Mouse (Mus musculus) hindbrain, embryonic 15.5 days (tissue): ENCODE measurements around the gene Enox1. TPM values are rescaled to one million over a fixed set of nuclear protein-coding genes. Genes with fewer than 3 reads are reported as not detected.

Experiments used
- ATAC-seq: fragments of 200-750 bp; cut with Nextera tagmentation; 2 replicates; pipeline ENCODE4 v1.8.0; 2017; ENCODE audit warnings: low read depth, moderate number of reproducible peaks, moderate TSS enrichment; ENCODE audit not compliant: low FRiP score
- H3K27ac ChIP-seq: fragments of 300-500 bp; sonication (generic); replicated peaks from 2 replicates; pipeline ENCODE4 v1.5.1; 2015; ENCODE audit warnings: mild to moderate bottlenecking, inconsistent platforms
- H3K27me3 ChIP-seq: fragments of 300-500 bp; sonication (generic); 2 replicates; pipeline ENCODE4 v1.6.1; 2015; ENCODE audit warnings: control low read depth, inconsistent platforms
- H3K36me3 ChIP-seq: fragments of 300-500 bp; sonication (generic); 2 replicates; pipeline ENCODE4 v1.6.1; 2015; ENCODE audit warnings: control low read depth, inconsistent platforms
- H3K4me1 ChIP-seq: fragments of 300-500 bp; sonication (generic); replicated peaks from 2 replicates; pipeline ENCODE4 v1.6.1; 2015; ENCODE audit warnings: control low read depth, inconsistent platforms
- H3K4me2 ChIP-seq: fragments of 300-500 bp; sonication (generic); 2 replicates; pipeline ENCODE4 v1.6.1; 2015; ENCODE audit warnings: moderate library complexity, mild to moderate bottlenecking, inconsistent platforms
- H3K4me3 ChIP-seq: fragments of 300-500 bp; sonication (generic); 2 replicates; pipeline ENCODE4 v1.5.1; 2015; ENCODE audit warnings: mild to moderate bottlenecking, inconsistent platforms
- H3K9ac ChIP-seq: fragments of 300-500 bp; sonication (generic); 2 replicates; pipeline ENCODE4 v1.6.1; 2015; ENCODE audit warnings: inconsistent platforms
- H3K9me3 ChIP-seq: fragments of 300-500 bp; sonication (generic); 2 replicates; pipeline ENCODE4 v1.6.1; 2016; ENCODE audit warnings: control low read depth, inconsistent platforms
- WGBS: fragments of 180-500 bp; shearing (Covaris S2); methylation state at CpG from one replicate; pipeline ENCODE4 v1.1.7; 2015; 5-methylcytosine and 5-hydroxymethylcytosine counted together
- polyA plus RNA-seq: library from polyadenylated mRNA; unstranded; fragments of >200 nt; fragmentation: Nextera tagmentation; extraction: Ambion mirVana; gene quantifications from 2 replicates; pipeline ENCODE4 v1.2.1, GENCODE M21; 2015

The Enox1 gene
- polyA plus RNA-seq, 1 experiment from 2014 or later, result 43.5 TPM

DNA sequence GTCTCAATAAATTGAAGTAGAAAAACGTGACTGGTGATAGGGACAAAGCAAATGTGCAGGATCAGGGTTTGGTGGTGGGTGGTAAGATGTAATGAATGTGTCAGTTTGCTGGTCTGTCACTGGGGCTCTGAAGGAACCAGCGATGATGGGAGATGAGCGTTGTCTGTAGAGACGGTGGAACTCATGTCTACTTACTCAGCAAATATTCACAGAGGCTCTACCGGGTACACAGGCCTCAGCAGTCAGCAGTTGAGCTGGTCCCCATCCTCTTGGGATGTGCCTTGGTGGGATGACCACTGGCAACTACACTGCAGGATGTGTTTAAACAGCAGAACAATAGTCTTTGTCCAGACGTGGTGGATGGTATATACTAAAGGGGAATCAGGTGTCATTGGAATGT is 352.5 kb downstream of the Enox1 start:
- H3K36me3 ChIP-seq, result no peaks in the 10 kb centered on the region
- 84% methylated on average over 6 of the region's 6 CpGs for WGBS
- H3K9me3 ChIP-seq, result no peaks in the 10 kb centered on the region
- H3K4me3 ChIP-seq, result no peak overlapping the region
- no peak overlapping the region for H3K9ac ChIP-seq
- H3K4me2 ChIP-seq, result no peak overlapping the region
- H3K27me3 ChIP-seq, result no peaks in the 10 kb centered on the region
- no peak for ATAC-seq
- peaks cover 11% of the 10 kb centered on the region; the same call in 1 of the 2 replicates for H3K4me1 ChIP-seq
- H3K27ac ChIP-seq, result no peak overlapping the region

DNA sequence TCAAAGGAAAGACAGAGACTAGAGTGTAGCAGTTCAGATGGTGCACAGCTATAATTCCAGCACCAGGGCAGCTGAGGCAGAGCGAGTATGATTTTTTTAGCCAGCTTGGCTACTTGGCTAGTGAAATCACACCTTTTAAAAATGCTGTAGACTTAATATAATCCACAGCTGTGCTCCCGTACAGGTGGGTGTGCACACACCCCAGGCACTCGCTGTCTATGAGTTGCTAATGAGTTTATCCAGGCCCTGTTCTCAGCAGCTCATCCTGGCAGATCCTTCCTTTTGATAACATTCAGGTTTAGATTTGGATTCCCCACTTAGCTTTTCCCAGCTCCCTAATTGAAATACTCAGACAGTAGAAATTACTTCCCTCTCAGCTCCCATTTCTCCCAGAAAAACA is 353.4 kb downstream of the Enox1 start:
- Histone ChIP-seq H3K9ac (no peak overlapping the region), H3K4me1 (peaks cover 5% of the 10 kb centered on the region; the same call in 1 of the 2 replicates), H3K27me3 (no peaks in the 10 kb centered on the region), H3K4me2 (no peak overlapping the region), H3K4me3 (no peak overlapping the region), H3K9me3 (no peaks in the 10 kb centered on the region), H3K36me3 (no peaks in the 10 kb centered on the region), H3K27ac (no peak overlapping the region)
- no peak for ATAC-seq
- 69% methylated on average over 3 of the region's 3 CpGs for WGBS

DNA sequence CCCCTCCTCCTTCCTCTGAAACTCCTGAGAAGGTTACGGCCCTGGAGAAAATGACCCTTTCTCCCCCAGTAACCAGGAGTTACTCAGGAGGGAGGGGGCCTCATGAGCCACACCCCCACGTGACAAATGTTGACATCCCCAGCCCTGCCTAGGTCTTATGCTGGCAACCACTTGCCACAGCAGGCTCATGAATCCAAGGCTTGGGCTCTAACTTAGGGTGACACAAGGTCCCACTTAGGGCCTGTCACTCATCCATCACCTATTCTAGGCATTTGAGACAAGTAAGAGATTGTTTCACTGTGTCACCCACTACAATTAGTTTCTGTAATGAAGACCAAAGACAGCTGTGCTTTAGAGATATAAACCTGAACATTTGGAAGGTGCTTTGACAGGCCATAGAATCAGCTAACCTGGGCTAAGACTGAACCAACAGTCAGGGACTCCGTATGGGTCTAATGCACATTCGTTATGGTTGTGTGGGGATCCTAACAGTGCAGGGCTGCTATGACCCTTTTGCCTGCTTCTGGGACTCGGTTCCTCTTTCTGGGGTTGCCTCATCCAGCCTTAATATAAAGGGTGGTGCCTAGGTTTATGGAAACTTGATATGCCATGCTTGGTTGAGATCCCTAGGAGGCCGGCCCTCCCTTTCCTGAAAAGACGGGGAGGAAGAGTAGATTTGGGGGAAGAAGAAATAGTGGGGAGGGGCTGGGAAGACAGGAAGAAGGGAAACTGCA is 354.7 kb downstream of the Enox1 start:
- Histone ChIP-seq H3K4me1 (0 out of 2 replicates have a peak, but pooled peaks cover 4% of the 10 kb centered on the region), H3K9me3 (no peaks in the 10 kb centered on the region), H3K4me2 (no peak overlapping the region), H3K27me3 (no peaks in the 10 kb centered on the region), H3K9ac (no peak overlapping the region), H3K4me3 (no peak overlapping the region), H3K36me3 (no peaks in the 10 kb centered on the region), H3K27ac (no peak overlapping the region)
- no peak for ATAC-seq
- 88% methylated on average over 7 of the region's 7 CpGs for WGBS

DNA sequence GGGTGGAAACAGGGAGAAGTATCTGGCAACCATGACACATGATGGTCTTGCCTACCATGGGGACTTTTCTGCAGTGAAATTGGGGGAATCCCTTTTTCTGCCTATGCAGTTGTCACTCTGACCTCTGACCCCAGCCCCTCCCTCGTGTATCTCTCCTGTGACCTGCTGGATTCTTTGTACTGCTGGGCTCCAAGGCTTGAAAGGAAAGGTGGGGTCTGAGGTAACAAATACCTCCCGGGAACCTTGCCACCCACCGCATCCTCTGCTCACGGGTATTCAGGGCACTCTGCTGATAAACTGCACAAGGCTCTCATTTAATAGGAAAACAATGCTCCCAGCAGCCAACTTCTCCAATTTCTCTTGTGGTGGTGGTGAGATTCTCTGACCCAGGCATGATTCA is 361.5 kb downstream of the Enox1 start:
- Histone ChIP-seq H3K4me3 (no peak overlapping the region), H3K27me3 (no peaks in the 10 kb centered on the region), H3K9ac (no peak overlapping the region), H3K9me3 (no peaks in the 10 kb centered on the region), H3K27ac (no peak overlapping the region), H3K4me1 (no peaks in the 10 kb centered on the region), H3K36me3 (no peaks in the 10 kb centered on the region), H3K4me2 (no peak overlapping the region)
- WGBS, result 80% methylated on average over 4 of the region's 4 CpGs
- ATAC-seq, result no peak

GRCm38 (mm10) chr14:77518941-77519695 is 362.6 kb downstream of the Enox1 start:
- no peaks in the 10 kb centered on the region for H3K4me1 ChIP-seq
- no peak overlapping the region for H3K4me2 ChIP-seq
- no peaks in the 10 kb centered on the region for H3K36me3 ChIP-seq
- H3K27me3 ChIP-seq, result no peaks in the 10 kb centered on the region
- H3K4me3 ChIP-seq, result no peak overlapping the region
- WGBS, result 81% methylated on average over 7 of the region's 7 CpGs
- H3K27ac ChIP-seq, result no peak overlapping the region
- no peak overlapping the region for H3K9ac ChIP-seq
- no peaks in the 10 kb centered on the region for H3K9me3 ChIP-seq
- ATAC-seq, result no peak

DNA sequence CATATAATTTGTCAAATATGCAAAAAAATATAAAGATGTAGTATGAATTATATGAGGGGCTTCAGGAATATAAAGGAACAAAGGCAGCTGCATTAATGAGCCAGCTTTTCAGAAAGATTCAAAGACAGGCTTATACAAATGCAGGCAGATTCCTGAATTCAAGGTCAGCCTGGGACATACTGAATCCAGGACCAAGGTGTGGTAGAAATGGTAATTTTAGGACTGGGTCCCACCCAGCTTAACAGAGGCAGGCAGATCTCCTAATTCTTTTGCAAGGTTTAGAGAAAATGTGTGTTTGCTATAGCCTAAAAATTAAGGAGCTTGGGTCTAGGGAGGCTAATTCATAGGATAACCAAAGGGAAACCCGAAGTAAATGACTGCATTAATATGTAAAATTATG is 363.1 kb downstream of the Enox1 start:
- no peaks in the 10 kb centered on the region for H3K36me3 ChIP-seq
- H3K9ac ChIP-seq, result no peak overlapping the region
- no peak overlapping the region for H3K4me3 ChIP-seq
- H3K4me1 ChIP-seq, result no peaks in the 10 kb centered on the region
- H3K27ac ChIP-seq, result no peak overlapping the region
- ATAC-seq, result no peak
- 81% methylated on average over 1 of the region's 1 CpGs for WGBS
- no peaks in the 10 kb centered on the region for H3K27me3 ChIP-seq
- no peak overlapping the region for H3K4me2 ChIP-seq
- no peaks in the 10 kb centered on the region for H3K9me3 ChIP-seq

GRCm38 (mm10) chr14:77524303-77524702 is 367.7 kb downstream of the Enox1 start:
- H3K4me1 ChIP-seq, result 0 out of 2 replicates have a peak, but pooled peaks cover 4% of the 10 kb centered on the region

DNA sequence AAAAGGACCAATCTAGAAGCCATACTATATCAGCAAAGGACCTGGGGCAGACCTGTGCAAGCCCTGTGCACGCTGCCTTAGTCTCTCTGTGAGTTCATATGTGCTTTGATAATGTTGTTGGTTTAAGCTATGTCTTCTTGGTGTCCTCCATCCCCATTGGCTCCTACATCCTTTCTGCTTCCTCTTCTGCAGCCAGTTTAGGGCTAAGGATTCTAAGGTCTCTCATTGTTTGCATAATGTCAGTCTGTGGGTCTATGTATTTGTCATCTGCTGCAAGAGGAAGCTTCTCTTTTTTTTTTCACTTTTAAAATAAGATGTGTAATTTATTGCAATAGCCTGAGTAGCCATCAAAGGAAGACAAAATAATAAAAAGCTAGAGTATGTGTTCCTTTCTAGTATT is 369.7 kb downstream of the Enox1 start:
- H3K36me3 ChIP-seq, result no peaks in the 10 kb centered on the region
- H3K4me1 ChIP-seq, result 0 out of 2 replicates have a peak, but pooled peaks cover 4% of the 10 kb centered on the region
- 94% methylated on average over 1 of the region's 1 CpGs for WGBS
- H3K27me3 ChIP-seq, result no peaks in the 10 kb centered on the region
- H3K4me2 ChIP-seq, result no peak overlapping the region
- H3K9me3 ChIP-seq, result no peaks in the 10 kb centered on the region
- H3K27ac ChIP-seq, result no peak overlapping the region
- no peak overlapping the region for H3K9ac ChIP-seq
- no peak overlapping the region for H3K4me3 ChIP-seq
- ATAC-seq, result no peak

More at GRCm38 (mm10) chr14:77524303-77524702, 367.7 kb downstream of the Enox1 start:
- no peak overlapping the region for H3K4me3 ChIP-seq
- no peaks in the 10 kb centered on the region for H3K9me3 ChIP-seq
- H3K9ac ChIP-seq, result no peak overlapping the region
- no peak overlapping the region for H3K27ac ChIP-seq
- H3K27me3 ChIP-seq, result no peaks in the 10 kb centered on the region
- no peaks in the 10 kb centered on the region for H3K36me3 ChIP-seq
- 88% methylated on average over 4 of the region's 4 CpGs for WGBS
- no peak for ATAC-seq
- no peak overlapping the region for H3K4me2 ChIP-seq

DNA sequence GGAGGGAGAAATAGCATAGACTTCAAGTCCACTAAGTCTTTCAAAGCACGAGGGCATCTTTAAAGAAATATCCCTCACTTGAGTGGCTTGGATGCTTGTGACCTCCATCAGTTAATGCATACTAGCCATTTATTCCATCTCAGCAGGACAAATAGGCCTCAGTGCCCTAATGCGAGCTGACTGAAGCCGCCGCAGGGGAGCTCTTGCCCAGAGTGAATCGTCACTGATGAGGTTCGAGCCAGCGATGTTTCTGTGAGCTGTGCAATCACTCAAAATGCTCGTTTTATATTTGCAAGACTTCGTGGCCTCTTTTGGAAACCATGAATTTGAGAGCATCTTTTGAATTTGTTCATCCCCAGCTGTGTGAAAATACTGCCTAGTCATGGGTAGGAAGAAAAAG is 372.6 kb downstream of the Enox1 start:
- H3K9me3 ChIP-seq, result no peaks in the 10 kb centered on the region
- 67% methylated on average over 9 of the region's 9 CpGs for WGBS
- H3K27me3 ChIP-seq, result no peaks in the 10 kb centered on the region
- H3K36me3 ChIP-seq, result no peaks in the 10 kb centered on the region
- no peak for ATAC-seq
- H3K27ac ChIP-seq, result no peak overlapping the region
- 0 out of 2 replicates have a peak, but pooled peaks cover 6% of the 10 kb centered on the region for H3K4me1 ChIP-seq
- H3K4me2 ChIP-seq, result no peak overlapping the region
- no peak overlapping the region for H3K4me3 ChIP-seq
- H3K9ac ChIP-seq, result no peak overlapping the region

DNA sequence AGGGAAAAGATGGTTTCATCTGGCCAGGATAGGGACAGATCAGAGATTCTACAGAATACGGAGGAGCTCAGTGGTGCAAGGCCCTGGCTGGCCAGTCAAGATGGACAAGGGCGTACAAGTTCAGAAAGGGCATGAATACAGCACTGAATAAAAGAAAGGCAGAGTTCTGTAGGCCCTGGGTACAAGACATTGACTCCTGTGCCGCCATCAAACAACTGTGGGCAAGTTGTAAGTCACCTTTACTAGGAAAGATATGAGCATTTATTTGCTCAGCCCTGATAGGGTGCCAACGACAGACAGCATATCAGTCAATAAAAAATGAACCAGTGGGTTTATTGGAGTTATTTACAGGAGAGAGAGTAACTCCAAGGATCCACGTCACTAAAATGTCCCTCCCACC is 373.1 kb downstream of the Enox1 start:
- no peaks in the 10 kb centered on the region for H3K27me3 ChIP-seq
- H3K36me3 ChIP-seq, result no peaks in the 10 kb centered on the region
- H3K4me3 ChIP-seq, result no peak overlapping the region
- WGBS, result 88% methylated on average over 5 of the region's 5 CpGs
- H3K4me1 ChIP-seq, result 0 out of 2 replicates have a peak, but pooled peaks cover 9% of the 10 kb centered on the region
- no peak overlapping the region for H3K9ac ChIP-seq
- H3K9me3 ChIP-seq, result no peaks in the 10 kb centered on the region
- no peak overlapping the region for H3K27ac ChIP-seq
- no peak overlapping the region for H3K4me2 ChIP-seq
- no peak for ATAC-seq

DNA sequence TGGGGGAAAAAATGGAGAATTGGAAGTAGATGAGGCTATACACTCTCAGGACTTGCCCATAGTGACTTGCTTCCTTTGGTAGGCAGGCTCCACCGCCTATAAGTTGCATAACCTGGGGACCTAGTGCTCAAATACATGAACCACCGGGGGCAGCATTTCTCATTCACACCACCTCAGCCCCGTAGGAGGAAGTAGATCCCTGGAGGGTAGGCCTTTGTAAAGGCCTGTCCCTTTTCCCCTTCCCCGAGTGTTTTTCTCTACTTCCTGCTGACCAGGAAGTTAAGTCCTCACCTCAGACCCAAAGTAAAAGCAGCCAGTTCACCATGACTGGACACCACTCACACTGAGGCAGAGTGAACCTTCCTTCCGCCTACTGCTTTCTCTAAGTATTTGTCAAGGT is 377.1 kb downstream of the Enox1 start:
- Histone ChIP-seq H3K4me3 (no peak overlapping the region), H3K27ac (no peak overlapping the region), H3K4me1 (0 out of 2 replicates have a peak, but pooled peaks cover 9% of the 10 kb centered on the region), H3K27me3 (no peaks in the 10 kb centered on the region), H3K4me2 (no peak overlapping the region), H3K9ac (no peak overlapping the region), H3K36me3 (no peaks in the 10 kb centered on the region), H3K9me3 (no peaks in the 10 kb centered on the region)
- ATAC-seq, result no peak
- 70% methylated on average over 5 of the region's 5 CpGs for WGBS

GRCm38 (mm10) chr14:77534120-77534519 is 377.6 kb downstream of the Enox1 start:
- H3K9ac ChIP-seq, result no peak overlapping the region
- no peak overlapping the region for H3K27ac ChIP-seq
- no peak overlapping the region for H3K4me3 ChIP-seq
- WGBS, result 46% methylated on average over 7 of the region's 7 CpGs
- 0 out of 2 replicates have a peak, but pooled peaks cover 6% of the 10 kb centered on the region for H3K4me1 ChIP-seq
- no peaks in the 10 kb centered on the region for H3K36me3 ChIP-seq
- H3K4me2 ChIP-seq, result no peak overlapping the region
- no peak for ATAC-seq
- no peaks in the 10 kb centered on the region for H3K9me3 ChIP-seq
- no peaks in the 10 kb centered on the region for H3K27me3 ChIP-seq
